Mouse (Mus musculus) cerebral cortex, adult 2 months (tissue): ENCODE data around the gene Lrrc4b.

Experiments
- WGBS: fragments of 180-500 bp; shearing (Covaris S2); methylation state at CpG from one replicate; pipeline ENCODE4 v1.1.7; 2018; 5-methylcytosine and 5-hydroxymethylcytosine counted together

The Lrrc4b gene

DNA sequence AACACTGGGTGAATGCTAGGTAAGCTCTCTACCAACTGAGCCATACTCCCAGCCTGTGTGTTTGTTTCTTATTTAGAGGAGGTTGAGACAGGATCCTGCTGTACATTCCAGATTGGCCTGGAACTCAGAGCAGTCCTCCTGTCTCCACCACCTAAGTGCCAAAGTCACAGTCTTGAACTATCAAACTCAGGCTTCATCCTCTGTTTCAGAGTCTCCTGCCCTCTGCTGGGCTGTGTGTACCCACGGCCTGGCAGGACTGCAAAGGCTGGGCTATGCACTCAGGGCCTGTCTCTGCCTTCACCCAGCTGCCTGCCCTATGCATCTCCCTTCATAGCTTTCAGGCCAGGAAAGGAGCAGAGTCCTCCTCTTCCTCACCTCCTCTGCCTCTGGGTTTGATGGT lies 7.4 kb downstream of the Lrrc4b start:
- 15% methylated on average over 1 of the region's 1 CpGs for WGBS

DNA sequence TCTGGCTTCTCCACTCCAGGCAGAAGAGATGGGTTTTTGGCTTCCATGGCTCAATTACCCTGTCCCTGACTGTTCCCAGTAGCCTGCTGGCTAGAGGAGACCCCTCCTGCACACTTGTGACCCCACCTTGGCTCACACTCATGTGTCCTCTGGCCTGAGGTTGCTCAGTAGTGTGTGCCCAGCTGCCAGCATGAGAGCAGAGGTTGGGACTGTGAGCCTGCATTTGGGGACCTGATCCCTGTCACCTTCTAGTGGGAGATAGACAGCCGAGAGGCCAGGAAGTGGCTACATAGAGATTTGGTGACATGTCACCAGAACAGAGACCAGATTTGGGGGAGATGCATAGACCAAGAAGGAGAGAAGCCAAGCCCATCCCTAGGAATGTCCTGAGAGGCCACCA lies 8.4 kb downstream of the Lrrc4b start:
- 97% methylated on average over 1 of the region's 1 CpGs for WGBS

DNA sequence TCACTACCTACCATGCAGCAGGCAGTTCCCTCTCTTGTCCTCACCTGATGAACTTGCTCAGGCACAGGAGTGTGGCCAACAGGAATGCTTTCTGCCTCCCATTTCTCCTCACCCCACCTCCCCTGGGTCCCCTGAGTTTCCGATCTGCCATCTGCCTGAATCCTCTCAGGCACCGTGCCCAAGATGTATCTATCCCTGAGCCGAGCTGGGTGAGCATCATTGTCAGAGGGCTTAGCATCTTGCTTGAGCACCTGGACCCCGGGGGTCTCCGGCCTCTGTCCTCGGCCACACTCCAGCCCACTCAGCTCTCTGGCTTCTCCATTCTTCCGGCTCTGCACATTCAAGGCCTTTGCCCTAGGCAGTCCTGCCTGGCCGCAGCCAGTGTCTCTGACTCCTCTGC lies 9.1 kb downstream of the Lrrc4b start:
- WGBS = 52% methylated on average over 8 of the region's 8 CpGs

DNA sequence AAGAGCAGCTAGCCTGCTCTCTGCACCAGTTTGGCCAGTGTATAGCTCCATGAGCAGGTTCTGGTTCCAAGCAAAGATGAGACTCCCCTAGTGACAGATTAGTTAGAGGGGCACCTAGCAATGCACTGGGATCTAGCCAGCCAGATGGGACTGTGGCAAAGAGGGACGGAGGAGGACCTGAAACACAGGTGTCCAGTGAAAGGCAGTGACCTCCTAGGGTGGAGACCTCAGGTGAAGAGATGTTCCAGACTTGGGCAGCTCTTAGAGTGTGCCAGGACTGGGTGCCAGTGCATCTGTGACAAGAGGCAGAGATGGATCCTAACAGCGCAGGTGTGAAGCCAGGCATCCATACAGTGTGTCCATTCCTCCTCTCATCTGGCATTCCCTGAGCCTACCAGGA lies 10.9 kb downstream of the Lrrc4b start:
- 84% methylated on average over 2 of the region's 2 CpGs for whole genome bisulfite sequencing

DNA sequence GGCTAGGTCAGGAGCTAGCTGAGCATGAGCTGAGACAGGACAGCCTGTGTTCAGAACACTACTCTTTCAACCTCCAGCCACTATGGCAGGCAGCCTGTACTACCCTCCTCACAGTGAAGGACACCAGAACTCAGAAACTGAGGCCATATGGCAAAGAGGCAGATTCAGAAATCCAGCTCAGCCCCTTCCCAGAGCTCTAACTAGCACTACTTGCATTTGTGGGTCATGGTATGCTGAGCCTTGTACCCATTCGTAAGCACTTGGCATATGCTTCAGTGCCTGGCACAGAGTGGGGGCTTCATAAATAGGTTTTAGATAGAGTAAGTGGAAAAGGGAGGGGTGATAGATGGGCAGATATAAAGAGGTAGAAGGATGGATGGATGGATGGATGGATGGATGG lies 11.7 kb downstream of the Lrrc4b start:
- 69% methylated on average over 1 of the region's 1 CpGs for WGBS

DNA sequence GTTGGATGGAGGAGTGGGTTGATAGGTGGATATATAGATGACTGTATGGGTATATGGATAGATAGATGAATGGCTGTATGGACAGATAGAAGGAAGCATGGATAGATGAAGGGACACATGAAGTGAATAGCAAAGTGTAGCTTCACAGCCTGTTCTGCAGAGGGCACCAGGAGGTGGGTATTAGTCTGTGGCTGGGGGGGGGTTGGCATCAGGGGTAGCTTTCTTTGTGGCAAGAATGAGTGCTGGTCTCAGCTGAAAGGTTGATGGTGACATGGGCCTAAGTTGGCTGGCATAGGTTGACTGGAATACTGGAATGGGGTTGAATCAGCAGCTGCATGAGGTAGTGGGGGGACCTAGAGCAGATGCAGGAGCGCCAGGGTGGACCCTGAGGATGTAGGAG lies 12.4 kb downstream of the Lrrc4b start:
- WGBS = 0% methylated on average over 1 of the region's 1 CpGs

DNA sequence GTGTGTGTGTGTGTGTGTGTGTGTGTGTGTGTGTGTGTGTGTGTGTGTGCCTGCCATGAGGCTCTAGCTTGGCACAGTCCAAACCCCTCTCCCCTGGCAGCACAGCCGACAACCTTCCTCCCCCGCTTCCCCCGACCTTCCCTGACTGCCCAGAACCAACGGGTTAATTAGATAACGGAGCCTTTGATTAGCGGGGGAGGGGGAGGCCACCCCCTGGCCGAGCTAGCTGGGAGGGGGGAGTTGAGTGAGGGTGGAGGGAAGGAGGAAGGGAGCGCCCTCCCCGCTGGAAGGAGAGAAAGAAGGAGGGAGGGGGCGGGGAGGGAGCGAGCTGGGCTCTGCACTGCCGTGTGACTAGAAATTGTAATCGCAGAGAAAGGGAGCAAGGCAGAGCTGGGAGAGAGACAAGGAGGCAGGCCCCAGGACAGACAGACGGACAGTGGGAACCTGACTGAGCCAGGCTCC lies 12.9 kb downstream of the Lrrc4b start:
- WGBS = 2% methylated on average over 14 of the region's 14 CpGs

DNA sequence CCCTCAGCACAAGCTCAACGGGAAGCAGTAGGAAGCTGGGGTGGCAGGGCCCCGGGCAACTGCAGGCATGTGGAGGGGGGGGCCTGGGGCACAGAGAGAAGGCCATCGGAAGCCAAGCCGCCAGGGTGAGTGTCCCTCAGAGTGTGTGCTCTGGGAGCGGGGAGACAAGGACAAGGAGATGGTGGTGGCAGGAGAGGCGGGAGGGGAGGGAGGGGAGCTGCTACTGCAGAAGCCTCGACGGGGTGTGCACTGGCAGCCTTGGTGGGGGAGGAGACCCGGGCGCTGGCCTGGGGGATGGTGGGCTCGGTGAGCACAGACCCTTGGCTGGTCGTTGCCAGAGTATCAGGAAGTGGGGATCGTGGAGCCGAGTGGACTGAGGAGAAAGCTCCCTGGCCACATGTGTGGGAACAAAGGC lies 13.6 kb downstream of the Lrrc4b start:
- WGBS = under 1% methylated on average over 14 of the region's 14 CpGs

DNA sequence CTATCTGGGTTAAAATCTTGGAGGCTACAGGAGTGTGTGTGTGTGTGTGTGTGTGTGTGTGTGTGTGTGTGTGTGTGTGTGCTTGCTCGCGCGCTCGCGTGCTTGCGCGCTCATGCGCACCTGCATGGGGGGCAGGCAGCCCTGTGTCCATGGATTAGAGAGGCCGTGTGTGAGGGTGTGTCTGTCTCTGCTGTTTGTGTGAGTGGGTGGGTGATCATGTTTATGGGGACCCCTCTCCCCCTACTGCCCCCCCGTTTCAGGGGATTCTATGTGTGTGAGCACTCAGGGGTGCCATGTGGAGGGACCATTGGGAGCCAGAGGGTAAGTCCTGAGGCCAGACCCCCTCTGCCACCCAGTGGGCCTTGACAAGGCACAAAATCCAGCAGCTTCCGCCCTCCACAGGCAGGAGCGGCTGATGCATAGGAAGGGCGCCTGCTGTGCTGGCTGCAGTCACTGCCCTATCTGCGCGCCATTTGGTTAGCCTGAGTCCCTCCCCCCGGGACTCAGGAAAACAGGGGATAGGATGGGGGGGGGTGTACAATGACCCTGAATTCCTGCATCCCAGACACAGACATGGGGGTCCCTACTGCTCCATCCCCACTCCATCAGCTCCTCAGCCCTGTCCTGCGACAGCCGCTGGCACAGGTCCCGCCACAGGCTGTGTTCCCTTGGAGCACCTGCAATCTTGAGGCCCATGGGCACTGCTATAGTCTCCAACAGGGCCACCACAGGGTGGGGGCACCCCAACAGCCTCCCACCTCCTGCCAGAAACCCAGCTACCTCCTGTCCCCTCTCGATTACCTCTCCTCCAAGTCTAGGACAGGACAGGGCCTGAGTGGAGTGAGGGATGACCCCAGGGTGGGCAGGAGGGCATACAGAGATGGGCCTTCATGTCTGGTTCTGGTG lies 14.7 kb downstream of the Lrrc4b start:
- 4% methylated on average over 20 of the region's 20 CpGs for WGBS

DNA sequence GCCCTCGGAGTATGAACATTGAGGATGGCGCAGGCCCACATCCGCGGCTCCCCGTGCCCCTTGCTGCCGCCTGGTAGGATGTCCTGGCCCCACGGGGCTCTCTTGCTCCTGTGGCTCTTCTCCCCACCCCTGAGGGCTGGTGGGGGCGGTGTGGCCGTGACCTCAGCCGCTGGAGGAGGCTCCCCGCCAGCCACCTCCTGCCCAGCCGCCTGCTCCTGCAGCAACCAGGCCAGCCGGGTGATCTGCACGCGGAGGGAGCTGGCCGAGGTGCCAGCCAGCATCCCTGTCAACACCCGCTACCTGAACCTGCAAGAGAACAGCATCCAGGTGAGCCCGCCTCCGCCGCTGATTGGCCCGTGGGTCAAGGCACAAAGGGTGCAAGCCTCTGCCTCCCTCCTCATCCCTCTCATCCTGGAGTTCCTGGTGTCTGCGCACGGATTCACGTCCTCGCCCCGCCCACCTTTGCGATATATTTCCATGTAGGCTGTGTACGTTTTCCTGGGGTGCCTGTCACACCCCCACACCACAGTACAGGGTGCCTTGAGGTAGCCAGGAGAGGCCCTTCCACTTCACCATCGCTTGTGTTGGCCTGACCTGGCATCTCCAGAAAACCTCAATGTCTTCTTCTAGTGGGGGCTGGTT lies 16.2 kb downstream of the Lrrc4b start:
- 16% methylated on average over 29 of the region's 29 CpGs for WGBS

DNA sequence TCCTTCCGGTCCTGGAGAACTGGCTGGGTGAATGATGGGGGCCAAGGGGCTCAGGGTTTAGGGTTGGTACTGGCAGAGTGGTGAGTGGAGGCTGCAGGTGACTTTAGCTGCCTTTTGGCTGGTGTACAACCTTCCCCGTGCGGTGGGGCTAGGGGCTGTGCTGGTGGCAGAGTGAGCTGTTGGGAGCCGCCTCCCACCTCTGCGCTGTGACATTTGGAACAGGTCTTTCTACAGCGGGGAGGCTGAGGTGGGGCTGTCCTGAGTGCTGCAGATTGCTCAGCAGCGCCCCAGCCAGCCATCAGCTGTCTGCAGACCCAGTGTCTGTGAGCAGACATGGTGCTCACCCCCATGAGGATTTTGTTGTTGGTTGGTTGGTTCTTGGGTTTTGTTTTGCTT lies 16.7 kb downstream of the Lrrc4b start:
- WGBS = 11% methylated on average over 7 of the region's 7 CpGs

DNA sequence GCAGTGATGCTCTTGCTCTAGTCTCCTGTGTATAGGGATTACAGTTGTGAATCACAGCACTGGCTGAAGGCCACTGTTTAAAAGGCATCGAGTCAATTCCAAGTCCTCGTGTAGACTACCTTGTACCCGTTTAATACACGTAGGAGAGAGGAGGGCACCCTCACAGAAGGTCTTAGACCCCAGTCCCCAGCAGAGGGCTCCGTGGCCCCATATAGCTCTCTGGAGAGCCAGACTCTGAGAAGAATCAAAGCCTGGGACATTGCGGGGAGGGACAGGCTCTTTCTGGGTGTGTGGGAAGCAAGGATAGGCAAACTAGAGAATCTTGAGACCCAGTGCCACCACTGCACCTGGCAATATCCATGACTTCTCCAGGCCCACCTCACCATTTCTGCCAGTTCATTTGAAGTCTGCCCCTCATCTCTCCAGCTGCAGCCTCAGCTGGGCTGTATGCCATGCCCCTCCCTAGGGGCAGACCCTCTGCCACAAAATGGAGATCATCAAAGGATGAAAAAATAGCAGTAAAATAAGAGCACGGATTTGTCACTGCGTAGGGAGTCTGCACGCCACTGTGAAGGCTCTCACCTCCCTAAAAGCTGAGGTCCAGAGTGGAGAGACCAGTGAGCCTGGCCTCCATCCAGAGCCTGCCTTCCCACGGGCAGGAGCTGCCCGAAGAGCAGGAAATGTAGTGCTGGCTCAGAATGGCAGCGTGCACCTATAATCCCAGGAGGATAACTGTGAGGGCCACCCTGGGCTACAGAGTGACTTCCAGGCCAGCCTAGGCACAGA lies 17.4 kb downstream of the Lrrc4b start:
- WGBS = 10% methylated on average over 12 of the region's 12 CpGs

DNA sequence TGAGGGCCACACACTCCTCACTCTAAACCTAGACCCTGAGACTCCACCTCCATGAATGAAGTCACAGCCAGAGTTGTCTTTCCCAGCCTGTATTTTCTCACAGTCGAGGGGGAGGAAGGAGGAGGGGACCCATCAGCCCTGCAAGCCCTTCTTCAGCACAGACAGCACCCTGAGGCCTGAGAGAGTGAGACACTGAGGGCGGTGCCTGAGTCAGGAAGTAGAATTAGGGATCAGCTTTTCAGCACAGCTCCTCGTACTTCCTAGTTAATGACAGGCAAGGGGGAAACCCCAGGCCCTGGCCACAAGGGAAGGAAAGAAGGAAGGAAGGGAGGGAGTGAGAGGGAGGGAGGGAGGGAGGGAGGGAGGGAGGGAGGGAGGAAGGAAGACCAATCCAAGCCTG lies 24.4 kb downstream of the Lrrc4b start:
- WGBS = 12% methylated on average over 3 of the region's 3 CpGs

DNA sequence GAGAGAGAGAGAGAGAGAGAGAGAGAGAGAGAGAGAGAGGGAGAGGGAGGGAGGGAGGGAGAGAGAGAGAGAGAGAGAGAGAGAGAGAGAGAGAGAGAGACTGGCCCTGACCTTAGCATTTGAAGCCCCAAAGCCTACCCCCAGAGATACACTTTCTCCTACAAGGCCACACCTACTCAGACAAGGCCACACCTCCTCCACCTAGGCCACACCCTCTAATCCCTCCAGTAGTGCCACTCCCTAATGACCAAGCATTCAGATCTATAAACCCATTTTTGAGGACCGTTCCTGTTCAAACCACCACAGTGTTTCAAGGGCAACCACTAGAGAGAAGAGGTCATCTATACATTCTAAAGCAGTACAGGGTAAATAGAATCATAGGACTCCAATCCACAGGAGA lies 27.5 kb downstream of the Lrrc4b start:
- WGBS = 84% methylated on average over 1 of the region's 1 CpGs

DNA sequence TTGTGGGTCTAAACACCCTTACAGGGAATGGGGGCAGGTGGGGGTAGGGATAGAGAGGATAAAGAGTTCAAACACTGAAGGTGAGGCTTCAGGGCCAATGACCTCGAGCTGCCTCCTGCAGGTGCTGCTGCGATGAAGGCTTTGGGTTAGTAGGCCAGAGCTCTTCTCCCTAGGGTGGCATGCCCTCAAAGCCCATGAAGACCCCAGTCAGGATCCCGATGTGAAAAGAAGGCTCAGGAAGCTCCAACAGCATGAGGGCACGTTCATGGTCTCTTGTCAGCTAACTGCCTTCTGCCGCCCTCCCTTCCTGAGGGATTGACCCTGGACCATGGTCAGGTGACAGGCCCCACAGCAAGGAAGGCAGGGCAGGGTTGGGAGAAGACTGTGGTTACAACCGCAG lies 31.2 kb downstream of the Lrrc4b start:
- WGBS = 66% methylated on average over 6 of the region's 6 CpGs

DNA sequence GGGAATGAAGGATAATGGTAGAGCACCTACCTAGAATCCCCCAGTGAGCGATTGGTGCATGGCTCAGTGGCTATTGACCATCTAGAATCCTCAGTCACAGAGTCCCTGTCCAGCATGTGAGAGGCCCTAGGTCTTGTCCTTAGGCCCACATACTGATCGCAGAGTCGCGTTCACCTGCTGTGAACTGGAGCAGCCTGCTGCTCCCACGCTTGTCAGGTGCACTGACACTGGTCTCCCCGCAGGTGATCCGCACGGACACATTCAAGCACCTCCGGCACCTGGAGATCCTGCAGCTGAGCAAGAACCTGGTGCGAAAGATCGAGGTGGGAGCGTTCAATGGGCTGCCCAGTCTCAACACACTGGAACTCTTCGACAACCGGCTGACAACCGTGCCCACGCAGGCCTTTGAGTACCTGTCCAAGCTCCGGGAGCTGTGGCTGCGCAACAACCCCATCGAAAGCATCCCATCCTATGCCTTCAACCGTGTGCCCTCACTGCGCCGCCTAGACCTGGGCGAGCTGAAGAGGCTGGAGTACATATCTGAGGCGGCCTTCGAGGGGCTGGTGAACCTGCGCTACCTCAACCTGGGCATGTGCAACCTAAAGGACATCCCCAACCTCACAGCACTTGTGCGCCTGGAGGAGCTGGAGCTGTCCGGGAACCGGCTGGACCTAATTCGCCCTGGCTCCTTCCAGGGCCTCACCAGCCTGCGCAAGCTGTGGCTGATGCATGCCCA lies 32.1 kb downstream of the Lrrc4b start:
- 84% methylated on average over 31 of the region's 31 CpGs for WGBS

DNA sequence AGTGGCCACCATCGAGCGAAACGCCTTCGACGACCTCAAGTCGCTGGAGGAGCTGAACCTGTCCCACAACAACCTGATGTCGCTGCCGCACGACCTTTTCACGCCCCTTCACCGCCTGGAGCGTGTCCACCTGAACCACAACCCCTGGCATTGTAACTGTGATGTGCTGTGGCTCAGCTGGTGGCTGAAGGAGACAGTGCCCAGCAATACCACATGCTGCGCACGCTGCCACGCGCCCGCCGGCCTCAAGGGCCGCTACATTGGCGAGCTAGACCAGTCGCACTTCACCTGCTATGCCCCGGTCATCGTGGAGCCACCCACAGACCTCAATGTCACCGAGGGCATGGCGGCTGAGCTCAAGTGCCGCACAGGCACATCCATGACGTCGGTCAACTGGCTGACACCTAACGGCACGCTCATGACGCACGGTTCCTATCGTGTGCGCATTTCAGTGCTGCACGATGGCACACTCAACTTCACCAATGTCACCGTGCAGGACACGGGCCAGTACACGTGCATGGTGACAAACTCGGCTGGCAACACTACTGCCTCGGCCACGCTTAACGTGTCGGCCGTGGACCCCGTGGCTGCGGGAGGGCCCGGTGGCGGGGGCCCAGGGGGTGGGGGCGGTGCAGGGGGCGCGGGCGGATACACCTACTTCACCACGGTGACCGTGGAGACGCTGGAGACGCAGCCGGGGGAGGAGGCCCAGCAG lies 32.8 kb downstream of the Lrrc4b start:
- 71% methylated on average over 57 of the region's 57 CpGs for WGBS

DNA sequence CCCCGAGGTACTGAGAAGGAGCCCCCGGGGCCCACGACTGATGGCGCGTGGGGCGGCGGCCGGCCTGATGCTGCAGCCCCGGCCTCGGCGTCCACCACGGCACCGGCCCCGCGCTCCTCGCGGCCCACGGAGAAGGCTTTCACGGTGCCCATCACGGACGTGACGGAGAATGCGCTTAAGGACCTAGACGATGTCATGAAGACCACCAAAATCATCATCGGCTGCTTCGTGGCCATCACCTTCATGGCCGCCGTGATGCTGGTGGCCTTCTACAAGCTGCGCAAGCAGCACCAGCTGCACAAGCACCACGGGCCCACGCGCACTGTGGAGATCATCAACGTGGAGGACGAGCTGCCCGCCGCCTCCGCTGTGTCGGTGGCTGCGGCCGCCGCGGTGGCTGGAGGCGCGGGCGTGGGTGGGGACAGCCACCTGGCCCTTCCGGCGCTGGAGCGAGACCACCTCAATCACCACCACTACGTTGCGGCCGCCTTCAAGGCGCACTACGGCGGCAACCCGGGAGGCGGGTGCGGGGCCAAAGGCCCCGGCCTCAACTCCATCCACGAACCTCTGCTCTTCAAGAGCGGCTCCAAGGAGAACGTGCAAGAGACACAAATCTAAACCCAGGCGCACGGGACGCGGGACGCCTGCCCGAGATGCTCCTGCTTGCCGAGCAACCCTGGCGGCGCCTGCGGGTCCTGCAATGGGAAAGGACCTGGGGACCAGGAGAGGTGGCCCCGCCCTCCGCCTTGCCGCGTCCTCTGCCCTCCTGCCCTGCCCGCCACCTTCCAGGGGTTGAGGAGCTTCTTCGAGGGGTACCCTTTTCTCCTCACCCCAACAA lies 33.6 kb downstream of the Lrrc4b start:
- 36% methylated on average over 77 of the region's 77 CpGs for WGBS

DNA sequence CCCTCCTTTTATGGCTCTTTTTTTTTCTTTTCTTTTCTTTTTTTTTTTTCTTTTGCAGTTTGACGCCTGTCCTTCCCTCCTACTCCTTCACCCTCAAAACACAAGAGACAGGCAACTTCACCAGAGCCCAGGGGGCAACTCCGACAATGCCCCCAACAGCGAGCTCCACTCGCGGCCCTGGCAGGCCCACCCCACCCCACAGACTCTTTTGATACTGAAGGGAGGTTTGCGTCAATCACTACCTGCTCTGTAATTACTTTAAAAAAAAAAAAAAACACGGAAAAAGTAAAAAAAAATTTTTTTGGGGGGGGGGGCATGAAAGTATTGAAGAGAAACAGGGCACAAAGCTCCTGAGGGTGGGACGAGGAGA lies 34.2 kb downstream of the Lrrc4b start:
- 35% methylated on average over 8 of the region's 8 CpGs for WGBS

DNA sequence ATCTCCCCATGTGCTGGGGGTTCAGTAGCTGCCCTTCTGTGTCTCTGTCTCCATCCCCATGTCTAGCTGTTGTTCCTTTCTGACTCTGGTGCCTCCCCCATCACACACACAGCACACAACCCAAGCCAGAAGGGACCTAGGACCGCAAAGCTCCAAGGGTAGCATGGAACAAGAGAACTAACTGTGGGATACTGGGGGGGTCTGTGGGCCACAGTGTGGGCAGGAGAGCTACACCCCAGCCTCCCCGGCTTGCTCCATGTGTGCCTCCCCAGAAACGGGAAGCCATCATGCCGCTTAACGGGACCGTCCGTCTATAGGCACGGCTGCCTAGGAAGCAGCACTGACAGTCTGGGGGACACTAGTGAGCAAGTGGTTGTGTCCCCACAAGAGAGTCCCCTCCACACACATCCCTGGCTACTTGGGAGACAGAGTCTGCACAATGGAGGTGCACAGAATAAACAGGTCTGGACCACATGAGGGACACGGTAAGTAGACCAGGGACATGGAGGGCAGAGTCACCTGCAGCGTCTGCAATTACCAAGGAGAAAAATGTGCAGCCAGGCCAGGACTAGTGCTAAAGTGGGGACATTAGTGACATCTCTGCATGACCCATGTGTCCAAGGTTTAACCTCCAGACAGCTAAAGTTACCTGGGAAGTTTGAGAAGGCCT lies 34.9 kb downstream of the Lrrc4b start:
- 60% methylated on average over 10 of the region's 10 CpGs for whole genome bisulfite sequencing
